Mouse (Mus musculus) left cerebral cortex, postnatal 14 days (tissue): ENCODE results near the gene Fuca2. TPM values are rescaled to one million over a fixed set of nuclear protein-coding genes. Genes with fewer than 3 reads are reported as not detected.
A peak's percentile ranks its signal among the peaks of the same experiment; 100 is the strongest.

Experiments
- DNase-seq, 2 experiments: peaks; one replicate each; pipeline ENCODE4 v3.0.0; 2021 to 2022; ENCODE audit warnings: low spot score in 2 of 2, mixed read lengths in 1 of 2
- intact Hi-C: fragments of 180-260 bp; cut with DNase I; formaldehyde crosslinking; loops from one replicate; pipeline ENCODE4 v1.15.1; 2025
- total RNA-seq, 2 experiments: library from RNA; stranded (reverse); gene quantifications; 2 replicates each; pipeline ENCODE4 v1.2.3; 2021

Fuca2 gene
- total RNA-seq, 2 experiments from 2014 or later: 36.0 to 44.8 TPM

DNA sequence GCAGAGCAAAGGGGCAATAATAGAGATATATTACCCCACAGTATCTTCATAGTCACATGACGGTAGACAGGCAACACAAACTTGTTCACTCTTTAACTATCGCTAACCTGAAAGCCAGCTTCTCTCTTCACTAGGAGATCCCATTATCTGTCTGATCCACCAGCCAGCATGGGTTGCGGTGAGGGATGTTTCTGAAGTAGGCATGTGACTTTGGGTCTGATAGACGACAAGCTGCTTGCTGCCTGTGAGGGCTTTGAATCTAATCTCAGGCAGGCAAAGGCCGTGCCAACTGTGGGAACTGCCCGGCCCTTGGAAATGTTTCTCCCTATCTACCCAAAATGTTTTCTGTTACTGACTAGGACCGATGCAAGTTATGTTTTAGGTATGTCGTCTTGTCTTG lies 3.0 kb downstream of the Fuca2 start:
- DNase-seq: no peak
- intact Hi-C loops: loop anchor here (5.0 kb wide), 1 partner anchor 485 kb away; no protein-coding TSS in a partner anchor

DNA sequence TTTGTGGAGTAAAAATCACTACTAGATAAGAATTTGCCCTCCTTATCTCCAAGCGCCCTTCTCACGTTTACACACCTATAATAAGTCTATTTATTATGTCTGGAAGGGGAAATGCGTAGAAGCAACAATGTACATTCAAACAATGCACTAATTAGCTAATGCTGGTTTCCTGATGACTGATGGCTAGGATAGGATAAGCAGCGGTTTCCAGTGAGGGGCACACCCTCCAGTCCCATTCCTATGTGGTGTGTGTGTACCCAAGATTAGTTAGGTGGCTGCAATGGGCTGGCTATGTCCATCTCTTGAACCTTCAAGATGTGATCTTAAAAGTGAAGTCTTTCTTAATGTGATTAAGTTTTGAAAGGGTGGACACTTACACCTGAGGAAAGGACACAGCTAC lies 22.5 kb downstream of the Fuca2 start:
- no peak for DNase-seq
- intact Hi-C loops: no loop called here

DNA sequence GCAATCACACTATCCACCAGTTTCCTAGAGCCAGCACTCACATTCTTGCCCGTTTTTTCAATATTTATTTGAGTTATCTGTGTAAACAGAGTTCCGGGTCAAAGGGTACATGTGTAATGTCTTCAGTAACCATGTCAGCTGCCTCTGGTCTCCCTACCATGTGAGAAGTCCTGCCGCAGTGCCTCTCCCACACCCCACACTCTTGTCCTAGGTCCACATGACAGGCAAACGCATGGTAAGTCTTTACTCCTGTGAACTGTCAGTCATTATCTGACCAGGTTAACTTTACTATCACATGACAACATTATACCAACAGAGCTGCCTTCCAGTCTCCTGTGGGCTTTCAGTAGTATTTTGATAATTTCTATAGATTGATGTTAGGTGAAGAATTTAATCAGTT lies 28.8 kb downstream of the Fuca2 start:
- intact Hi-C loops: no loop called here
- DNase-seq: no peak

- DNase-seq: no peak
- intact Hi-C loops: no loop called here
Observed at GRCm38 (mm10) chr10:13534751-13535150, 35.4 kb downstream of the Fuca2 start.

DNA sequence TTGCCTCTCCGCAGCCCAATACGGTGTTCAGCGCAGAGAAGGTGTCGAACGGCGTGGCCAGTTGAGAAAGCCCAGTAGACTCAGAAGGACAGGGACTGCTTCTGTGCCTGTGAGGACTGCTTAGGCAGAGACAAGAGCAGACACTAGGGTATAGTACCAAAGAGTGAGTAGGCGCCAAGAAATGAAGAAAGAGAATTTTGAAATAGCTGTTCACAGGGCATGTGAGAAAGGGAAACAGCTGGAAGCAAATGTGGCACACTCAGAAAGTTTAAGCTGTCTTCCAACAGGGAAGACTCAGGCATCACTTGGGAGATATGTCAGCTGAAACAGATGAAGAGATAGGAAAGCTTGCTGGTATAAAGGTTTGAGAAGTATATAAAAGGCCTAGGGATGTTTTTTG lies 37.4 kb downstream of the Fuca2 start:
- DNase-seq: no peak
- intact Hi-C loops: no loop called here

GRCm38 (mm10) chr10:13539769-13540333 lies 40.5 kb downstream of the Fuca2 start:
- no peak for DNase-seq
- intact Hi-C loops: no loop called here

GRCm38 (mm10) chr10:13541721-13542120 lies 42.4 kb downstream of the Fuca2 start:
- DNase-seq: no peak

GRCm38 (mm10) chr10:13552646-13553497 lies 53.5 kb downstream of the Fuca2 start, which contains the start of the genes Adat2 and Pex3:
Gene Adat2, plus strand, starts transcription at chr10:13552894.
Gene Pex3, minus strand, starts transcription at chr10:13553142.
- DNase-seq: peak; percentile 83 to 89
- intact Hi-C loops: no loop called here

More at GRCm38 (mm10) chr10:13541721-13542120, 42.4 kb downstream of the Fuca2 start:
- intact Hi-C loops: no loop called here

DNA sequence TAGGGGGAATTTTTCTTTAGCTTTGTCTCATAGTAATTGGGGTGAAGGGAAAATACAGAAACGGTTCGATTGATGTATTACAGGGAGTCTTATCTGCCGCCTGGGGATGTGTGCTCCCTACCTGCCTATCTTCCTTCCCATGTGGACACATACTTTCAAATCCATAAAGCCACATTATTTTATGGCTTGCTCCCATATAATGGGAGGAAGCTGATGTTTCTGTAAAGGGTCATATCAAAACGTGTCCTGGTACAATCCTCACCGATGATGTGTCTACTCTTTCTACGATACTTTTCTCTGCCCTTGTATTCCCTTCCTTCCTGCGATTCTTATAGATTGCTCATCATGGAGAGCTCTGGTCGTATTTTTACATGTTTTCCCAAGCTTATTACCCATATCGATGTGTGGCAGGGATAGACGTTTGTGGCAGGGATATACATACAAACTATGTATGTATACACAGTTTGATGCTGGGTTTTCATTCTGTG lies 54.2 kb downstream of the Fuca2 start:
- no peak for DNase-seq
- intact Hi-C loops: no loop called here

- no peak for DNase-seq
- intact Hi-C loops: no loop called here
Observed at GRCm38 (mm10) chr10:13554316-13554715, 55.0 kb downstream of the Fuca2 start.

DNA sequence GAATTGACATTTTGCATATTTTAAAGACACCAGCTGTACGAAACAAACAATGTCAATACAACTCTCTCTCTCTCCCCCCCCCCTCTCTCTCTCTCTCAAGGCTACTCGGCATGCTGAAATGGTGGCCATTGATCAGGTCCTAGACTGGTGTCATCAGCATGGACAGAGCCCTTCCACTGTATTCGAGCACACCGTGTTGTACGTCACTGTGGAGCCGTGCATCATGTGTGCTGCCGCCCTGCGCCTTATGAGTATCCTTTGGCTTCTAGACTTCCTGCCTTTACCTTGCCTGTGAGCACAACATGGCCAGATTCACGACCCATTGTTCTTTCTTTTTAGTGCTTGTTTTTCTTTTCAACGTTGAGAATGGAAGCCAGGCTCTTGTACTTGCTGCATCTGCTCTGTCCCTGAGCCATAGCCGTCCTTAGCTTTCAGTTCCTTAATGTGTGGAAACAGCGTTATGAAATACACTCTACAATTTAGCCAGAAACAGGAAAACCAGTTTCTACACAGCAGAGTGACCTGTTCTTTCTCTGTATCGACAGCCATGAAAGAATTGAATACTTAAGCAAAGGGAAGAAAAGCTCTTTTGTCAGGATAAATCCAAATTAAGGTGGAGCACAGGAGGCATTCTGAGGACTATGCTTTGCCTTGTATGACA lies 60.8 kb downstream of the Fuca2 start:
- DNase-seq: no peak
- intact Hi-C loops: loop anchor here (5.0 to 10.0 kb wide), 3 partner anchors 305 to 757 kb away; partner anchors contain the start of gene Aig1

- intact Hi-C loops: loop anchor here (1.0 to 10.0 kb wide), 6 partner anchors 24 to 826 kb away; partner anchors contain the start of genes Aig1 and Hivep2
- peak; percentile 58 to 81 for DNase-seq
Observed at GRCm38 (mm10) chr10:13564364-13565079, 65.2 kb downstream of the Fuca2 start.

- intact Hi-C loops: loop anchor here (1.0 to 10.0 kb wide), 5 partner anchors 23 to 826 kb away; partner anchors contain the start of genes Aig1 and Hivep2
- DNase-seq: no peak
Observed at GRCm38 (mm10) chr10:13565080-13565448, 65.7 kb downstream of the Fuca2 start.

DNA sequence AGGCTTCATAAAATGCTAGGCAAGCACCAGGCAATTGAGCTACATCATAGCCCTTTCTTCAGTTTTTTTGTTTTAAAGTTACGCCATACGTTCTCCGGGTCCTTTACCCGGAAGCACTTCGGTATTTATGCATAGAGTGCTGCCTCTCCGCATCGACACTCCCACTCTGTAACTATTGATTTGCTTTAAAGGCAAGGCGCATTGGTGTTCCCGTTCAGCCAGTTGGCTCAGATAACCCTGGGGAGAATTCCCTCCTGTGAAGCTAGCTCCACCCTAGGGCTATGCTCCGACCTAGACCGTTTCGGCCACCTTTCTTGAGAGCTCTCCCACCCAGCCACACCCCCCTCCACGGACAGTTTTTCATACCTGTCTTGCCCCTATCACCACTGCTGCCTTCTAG lies 67.1 kb downstream of the Fuca2 start:
- intact Hi-C loops: loop anchor here (5.0 to 10.0 kb wide), 3 partner anchors 298 to 638 kb away; partner anchors contain the start of genes Aig1 and Hivep2
- no peak for DNase-seq

Other genes with a start within 250 kb of the Fuca2 start
- gene Phactr2, start 25.1 kb upstream of the Fuca2 start, total RNA-seq: 10 to 100 TPM; 15.9 to 18.8 TPM
- gene Adat2, start 53.4 kb downstream of the Fuca2 start, total RNA-seq: 1 to 10 TPM; 7.8 to 8.0 TPM
- 10 to 100 TPM; 22.7 to 29.1 TPM for gene Pex3, start 53.6 kb downstream of the Fuca2 start, total RNA-seq